Mouse (Mus musculus): Measurements from ENCODE around the gene Capns1. TPM values are rescaled to one million over a fixed set of nuclear protein-coding genes. Genes with fewer than 3 reads are reported as not detected.

Capns1 gene
- total RNA-seq, 1 experiment: 164 TPM

GRCm38 (mm10) chr7:30219293-30220007 is 20.8 kb upstream of the Capns1 start:
- Histone ChIP-seq H3K9ac (ENCODE audit: insufficient read depth, low read depth, low read length, poor library complexity, severe bottlenecking) (peak overlapping the region; percentile 69), H3K4me3 (ENCODE audit: insufficient read depth in 1 of 2, low read depth in 1 of 2, low read length in 2 of 2, poor library complexity in 1 of 2, severe bottlenecking in 1 of 2) (peak overlapping the region; percentile 61 to 65), H3K27ac (ENCODE audit: insufficient read depth, low read depth, low read length, poor library complexity, severe bottlenecking) (no peak overlapping the region), H3K9me3 (ENCODE audit: control insufficient read depth, insufficient read depth, low read depth, low read length) (no peaks in the 10 kb centered on the region), H3K36me3 (ENCODE audit: control insufficient read depth, insufficient read depth, low read length, poor library complexity, severe bottlenecking) (peaks cover 7% of the 10 kb centered on the region), H3K4me1 (ENCODE audit: control insufficient read depth in 2 of 2, insufficient read depth in 2 of 2, low read length in 2 of 2, poor library complexity in 1 of 2) (peaks cover 0 to 10% of the 10 kb centered on the region in 2 experiments; a peak in 1 of 4 replicates)
- DNase-seq (ENCODE audit: low read depth, low spot score): no peak
- TF ChIP-seq CHD2 (IDR thresholded peaks at IDR 0.05; ENCODE audit: low read depth, low read length): no peak
- TF ChIP-seq MAFK (IDR thresholded peaks at IDR 0.05; ENCODE audit: insufficient read depth, low read depth, low read length): no peak
- no peak for TF ChIP-seq ZNF384 (IDR thresholded peaks at IDR 0.05; ENCODE audit: low read depth, low read length)
- no peak for TF ChIP-seq HCFC1 (IDR thresholded peaks at IDR 0.05; ENCODE audit: borderline replicate concordance, insufficient read depth, low read length)
- no peak for TF ChIP-seq ZC3H11A (IDR thresholded peaks at IDR 0.05; ENCODE audit: borderline replicate concordance, low read depth, low read length)
- in situ Hi-C loops (cut with MboI; ENCODE audit: low sequenced_read_pairs in 2 of 2, unreplicated experiment in 2 of 2): loop anchor here in 1 of 2 experiments (10.0 kb wide), 1 partner anchor 65 kb away; no protein-coding TSS in a partner anchor

DNA sequence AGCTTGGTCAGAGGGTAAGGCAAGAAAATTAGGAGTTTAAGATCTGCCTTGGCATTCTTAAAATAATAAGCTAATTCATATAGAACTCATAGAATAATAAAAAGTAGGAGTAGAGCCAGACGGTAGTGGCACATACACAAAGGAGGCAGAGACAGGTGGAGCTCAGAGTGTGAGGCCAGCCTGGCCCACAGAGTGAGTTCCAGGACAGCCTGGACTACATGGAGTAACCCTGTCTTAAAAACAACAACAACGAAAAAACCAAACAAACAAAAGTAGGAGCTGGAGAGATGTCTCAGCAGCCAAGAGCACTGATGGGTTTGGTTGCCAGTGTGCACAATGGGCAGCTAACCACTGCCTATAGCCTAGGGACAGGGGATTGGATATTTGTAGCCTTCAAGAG is 18.7 kb upstream of the Capns1 start:
- Histone ChIP-seq H3K27ac (ENCODE audit: insufficient read depth, low read depth, low read length, poor library complexity, severe bottlenecking) (no peak overlapping the region), H3K9ac (ENCODE audit: insufficient read depth, low read depth, low read length, poor library complexity, severe bottlenecking) (no peak overlapping the region), H3K36me3 (ENCODE audit: control insufficient read depth, insufficient read depth, low read length, poor library complexity, severe bottlenecking) (no peaks in the 10 kb centered on the region), H3K4me1 (ENCODE audit: control insufficient read depth in 2 of 2, insufficient read depth in 2 of 2, low read length in 2 of 2, poor library complexity in 1 of 2) (peaks cover 0 to 8% of the 10 kb centered on the region in 2 experiments; a peak in 1 of 4 replicates), H3K4me3 (ENCODE audit: insufficient read depth in 1 of 2, low read depth in 1 of 2, low read length in 2 of 2, poor library complexity in 1 of 2, severe bottlenecking in 1 of 2) (no peak overlapping the region), H3K9me3 (ENCODE audit: control insufficient read depth, insufficient read depth, low read depth, low read length) (no peaks in the 10 kb centered on the region)
- in situ Hi-C loops (cut with MboI; ENCODE audit: low sequenced_read_pairs in 2 of 2, unreplicated experiment in 2 of 2): loop anchor here in 1 of 2 experiments (10.0 kb wide), 1 partner anchor 62 kb away; no protein-coding TSS in a partner anchor
- DNase-seq (ENCODE audit: low read depth, low spot score): no peak
- TF ChIP-seq ZNF384 (IDR thresholded peaks at IDR 0.05; ENCODE audit: low read depth, low read length) (no peak), CHD2 (IDR thresholded peaks at IDR 0.05; ENCODE audit: low read depth, low read length) (no peak), MAFK (IDR thresholded peaks at IDR 0.05; ENCODE audit: insufficient read depth, low read depth, low read length) (no peak), HCFC1 (IDR thresholded peaks at IDR 0.05; ENCODE audit: borderline replicate concordance, insufficient read depth, low read length) (no peak), ZC3H11A (IDR thresholded peaks at IDR 0.05; ENCODE audit: borderline replicate concordance, low read depth, low read length) (no peak)

DNA sequence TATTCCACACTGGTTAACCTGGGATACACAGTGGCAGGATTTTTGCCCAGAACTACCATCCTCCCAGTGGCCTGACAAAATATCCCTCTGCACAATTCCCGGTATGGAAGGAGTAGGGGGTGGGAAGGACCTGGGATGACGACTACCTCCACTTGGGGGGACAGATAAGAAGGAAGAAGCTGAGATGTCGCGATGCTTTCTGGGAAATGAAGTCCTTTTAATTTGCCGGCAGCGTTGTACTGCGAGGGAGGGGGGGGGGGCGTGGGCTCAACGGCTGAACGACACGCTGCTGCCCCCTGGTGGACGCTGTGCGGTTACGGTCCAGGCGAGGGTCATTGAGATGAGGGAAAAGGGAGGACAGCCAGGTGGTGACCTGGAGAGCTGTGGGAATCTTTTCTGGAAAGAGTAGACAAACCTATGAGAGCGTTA is 18.1 kb upstream of the Capns1 start:
- TF ChIP-seq HCFC1 (IDR thresholded peaks at IDR 0.05; ENCODE audit: borderline replicate concordance, insufficient read depth, low read length) (peak; percentile 88), CHD2 (IDR thresholded peaks at IDR 0.05; ENCODE audit: low read depth, low read length) (no peak)
- peak overlapping the region; percentile 26; the same call in 1 of the 2 replicates for H3K27ac ChIP-seq (ENCODE audit: insufficient read depth, low read depth, low read length, poor library complexity, severe bottlenecking)
- DNase-seq (ENCODE audit: low read depth, low spot score): peak; percentile 81

GRCm38 (mm10) chr7:30215875-30216274 is 17.3 kb upstream of the Capns1 start:
- no peak for DNase-seq (ENCODE audit: low read depth, low spot score)
- no peak overlapping the region for H3K9ac ChIP-seq (ENCODE audit: insufficient read depth, low read depth, low read length, poor library complexity, severe bottlenecking)
- no peak overlapping the region; the same call in 1 of the 2 replicates for H3K27ac ChIP-seq (ENCODE audit: insufficient read depth, low read depth, low read length, poor library complexity, severe bottlenecking)
- no peak for TF ChIP-seq ZC3H11A (IDR thresholded peaks at IDR 0.05; ENCODE audit: borderline replicate concordance, low read depth, low read length)
- TF ChIP-seq ZNF384 (IDR thresholded peaks at IDR 0.05; ENCODE audit: low read depth, low read length): no peak
- no peak for TF ChIP-seq MAFK (IDR thresholded peaks at IDR 0.05; ENCODE audit: insufficient read depth, low read depth, low read length)
- TF ChIP-seq CHD2 (IDR thresholded peaks at IDR 0.05; ENCODE audit: low read depth, low read length): no peak
- TF ChIP-seq HCFC1 (IDR thresholded peaks at IDR 0.05; ENCODE audit: borderline replicate concordance, insufficient read depth, low read length): no peak
- H3K4me1 ChIP-seq (ENCODE audit: control insufficient read depth in 2 of 2, insufficient read depth in 2 of 2, low read length in 2 of 2, poor library complexity in 1 of 2): peaks cover 0 to 8% of the 10 kb centered on the region in 2 experiments; a peak in 1 of 4 replicates
- in situ Hi-C loops (cut with MboI; ENCODE audit: low sequenced_read_pairs in 2 of 2, unreplicated experiment in 2 of 2): loop anchor here in 1 of 2 experiments (10.0 kb wide), 1 partner anchor 61 kb away; no protein-coding TSS in a partner anchor
- H3K4me3 ChIP-seq (ENCODE audit: insufficient read depth in 1 of 2, low read depth in 1 of 2, low read length in 2 of 2, poor library complexity in 1 of 2, severe bottlenecking in 1 of 2): no peak overlapping the region
- H3K36me3 ChIP-seq (ENCODE audit: control insufficient read depth, insufficient read depth, low read length, poor library complexity, severe bottlenecking): no peaks in the 10 kb centered on the region
- H3K9me3 ChIP-seq (ENCODE audit: control insufficient read depth, insufficient read depth, low read depth, low read length): no peaks in the 10 kb centered on the region

More for the DNA sequence above, 18.1 kb upstream of the Capns1 start:
- Histone ChIP-seq H3K4me1 (ENCODE audit: control insufficient read depth in 2 of 2, insufficient read depth in 2 of 2, low read length in 2 of 2, poor library complexity in 1 of 2) (peaks cover 0 to 8% of the 10 kb centered on the region in 2 experiments; a peak in 1 of 4 replicates), H3K9me3 (ENCODE audit: control insufficient read depth, insufficient read depth, low read depth, low read length) (no peaks in the 10 kb centered on the region), H3K4me3 (ENCODE audit: insufficient read depth in 1 of 2, low read depth in 1 of 2, low read length in 2 of 2, poor library complexity in 1 of 2, severe bottlenecking in 1 of 2) (no peak overlapping the region), H3K9ac (ENCODE audit: insufficient read depth, low read depth, low read length, poor library complexity, severe bottlenecking) (peak overlapping the region; percentile 58; the same call in 1 of the 2 replicates), H3K36me3 (ENCODE audit: control insufficient read depth, insufficient read depth, low read length, poor library complexity, severe bottlenecking) (no peaks in the 10 kb centered on the region)
- in situ Hi-C loops (cut with MboI; ENCODE audit: low sequenced_read_pairs in 2 of 2, unreplicated experiment in 2 of 2): loop anchor here in 1 of 2 experiments (10.0 kb wide), 1 partner anchor 62 kb away; no protein-coding TSS in a partner anchor

Measured in ES-E14 (cell line).